Mouse (Mus musculus): ENCODE data around the gene Clybl. TPM values are rescaled to one million over a fixed set of nuclear protein-coding genes. Genes with fewer than 3 reads are reported as not detected.

Gene Clybl
- total and polyA plus RNA-seq, 3 experiments, result 16.5 to 25.7 (median 18.7) TPM

- no peak overlapping the region for H3K27ac ChIP-seq (ENCODE audit: insufficient read depth, low read depth)
- no peak overlapping the region for H3K4me2 ChIP-seq (ENCODE audit: insufficient read depth, low read depth, poor library complexity, severe bottlenecking)
- H3K9me3 ChIP-seq (replicated peaks; ENCODE audit: low read length), result peaks cover 3% of the 10 kb centered on the region
- in situ Hi-C loops (cut with MboI; ENCODE audit: low pct_ligation_motif_present, low pct_unique_long_range_greater_than_20kb, low sequenced_read_pairs) (no loop called here), dilution Hi-C loops (cut with MboI; ENCODE audit: extremely low pct_ligation_motif_present, extremely low pct_unique_long_range_greater_than_20kb, low sequenced_read_pairs) (no loop called here)
- H3K9ac ChIP-seq (ENCODE audit: insufficient read depth, low read depth), result no peak overlapping the region
- H3K4me3 ChIP-seq (replicated peaks in 1 of 3; ENCODE audit: low read depth in 2 of 3, low read length in 2 of 3, poor library complexity in 1 of 3), result no peak overlapping the region
- H3K79me2 ChIP-seq (replicated peaks; ENCODE audit: control insufficient read depth, extremely low read depth, insufficient read depth, poor library complexity, severe bottlenecking), result no peaks in the 10 kb centered on the region
- no peak for DNase-seq (ENCODE audit: extremely low read depth)
- peaks cover 0 to 7% of the 10 kb centered on the region in 2 experiments; a peak in 1 of 4 replicates for H3K4me1 ChIP-seq (ENCODE audit: control insufficient read depth in 1 of 2, insufficient read depth in 2 of 2)
- TF ChIP-seq TCF12 (IDR thresholded peaks at IDR 0.05; ENCODE audit: low read depth, low read length) (no peak), JUN (IDR thresholded peaks at IDR 0.05; ENCODE audit: insufficient read depth, low read depth, low read length) (no peak), RAD21 (IDR thresholded peaks at IDR 0.05; ENCODE audit: low read depth, low read length) (no peak), JUND (conservative IDR thresholded peaks at IDR 0.05; ENCODE audit: low read depth, low read length) (no peak), USF1 (IDR thresholded peaks at IDR 0.05; ENCODE audit: low read depth, low read length) (no peak)
- H3K36me3 ChIP-seq (replicated peaks in 1 of 2; ENCODE audit: control insufficient read depth in 1 of 2, insufficient read depth in 1 of 2, low read length in 1 of 2), result no peaks in the 10 kb centered on the region
- H3K27me3 ChIP-seq (replicated peaks), result no peaks in the 10 kb centered on the region
Observed at GRCm38 (mm10) chr14:122403422-122403940, 222.0 kb downstream of the Clybl start.

GRCm38 (mm10) chr14:122404596-122405154 is 223.2 kb downstream of the Clybl start:
- Histone ChIP-seq H3K9me3 (replicated peaks; ENCODE audit: low read length) (peaks cover 3% of the 10 kb centered on the region), H3K4me3 (replicated peaks in 1 of 3; ENCODE audit: low read depth in 2 of 3, low read length in 2 of 3, poor library complexity in 1 of 3) (no peak overlapping the region), H3K79me2 (replicated peaks; ENCODE audit: control insufficient read depth, extremely low read depth, insufficient read depth, poor library complexity, severe bottlenecking) (no peaks in the 10 kb centered on the region), H3K27ac (ENCODE audit: insufficient read depth, low read depth) (no peak overlapping the region), H3K36me3 (replicated peaks in 1 of 2; ENCODE audit: control insufficient read depth in 1 of 2, insufficient read depth in 1 of 2, low read length in 1 of 2) (no peaks in the 10 kb centered on the region), H3K27me3 (replicated peaks) (no peaks in the 10 kb centered on the region), H3K4me2 (ENCODE audit: insufficient read depth, low read depth, poor library complexity, severe bottlenecking) (no peak overlapping the region), H3K4me1 (ENCODE audit: control insufficient read depth in 1 of 2, insufficient read depth in 2 of 2) (peaks cover 0 to 7% of the 10 kb centered on the region in 2 experiments; a peak in 1 of 4 replicates), H3K9ac (ENCODE audit: insufficient read depth, low read depth) (no peak overlapping the region)
- dilution Hi-C loops (cut with MboI; ENCODE audit: extremely low pct_ligation_motif_present, extremely low pct_unique_long_range_greater_than_20kb, low sequenced_read_pairs), result no loop called here
- TF ChIP-seq ZNF384 (IDR thresholded peaks at IDR 0.05; ENCODE audit: low read depth, low read length) (no peak), ELF1 (IDR thresholded peaks at IDR 0.05; ENCODE audit: low read depth, low read length) (no peak), GABPA (IDR thresholded peaks at IDR 0.05; ENCODE audit: insufficient replicate concordance, low read depth, low read length) (no peak), USF2 (conservative IDR thresholded peaks at IDR 0.05; ENCODE audit: low read depth, low read length) (no peak), JUN (IDR thresholded peaks at IDR 0.05; ENCODE audit: insufficient read depth, low read depth, low read length) (no peak), SIN3A (IDR thresholded peaks at IDR 0.05; ENCODE audit: low read length) (no peak), MAZ (IDR thresholded peaks at IDR 0.05; ENCODE audit: low read depth, low read length) (no peak), POLR2A (IDR thresholded peaks at IDR 0.05; ENCODE audit: low read depth, low read length) (no peak), TBP (conservative IDR thresholded peaks at IDR 0.05; ENCODE audit: low read depth, low read length) (no peak), JUND (conservative IDR thresholded peaks at IDR 0.05; ENCODE audit: low read depth, low read length) (no peak), RCOR1 (conservative IDR thresholded peaks at IDR 0.05; ENCODE audit: low read depth, low read length) (no peak), MAX (IDR thresholded peaks at IDR 0.05; ENCODE audit: low read length) (no peak), USF1 (IDR thresholded peaks at IDR 0.05; ENCODE audit: low read depth, low read length) (no peak), PAX5 (IDR thresholded peaks at IDR 0.05; ENCODE audit: low read length) (no peak), TCF12 (IDR thresholded peaks at IDR 0.05; ENCODE audit: low read depth, low read length) (no peak), ZC3H11A (IDR thresholded peaks at IDR 0.05; ENCODE audit: low read depth, low read length) (no peak), CHD2 (IDR thresholded peaks at IDR 0.05; ENCODE audit: low read length) (no peak), E2F4 (IDR thresholded peaks at IDR 0.05; ENCODE audit: insufficient replicate concordance, low read depth, low read length) (no peak), EP300 (IDR thresholded peaks at IDR 0.05; ENCODE audit: low read length) (no peak), NRF1 (IDR thresholded peaks at IDR 0.05; ENCODE audit: low read depth, low read length) (no peak)
- DNase-seq (ENCODE audit: extremely low read depth), result no peak
- in situ Hi-C loops (cut with MboI; ENCODE audit: low pct_ligation_motif_present, low pct_unique_long_range_greater_than_20kb, low sequenced_read_pairs), result no loop called here

Measured in CH12.LX (cell line).